Mouse (Mus musculus): ENCODE data around the gene Noa1. TPM values are rescaled to one million over a fixed set of nuclear protein-coding genes. Genes with fewer than 3 reads are reported as not detected.

Noa1 gene
- polyA plus RNA-seq, 1 experiment from 2014 or later, result 13.3 TPM

- no peak overlapping the region for H3K9ac ChIP-seq (ENCODE audit: low read depth, low read length)
- no peak overlapping the region for H3K4me3 ChIP-seq (ENCODE audit: low read depth, low read length)
- H3K27ac ChIP-seq (ENCODE audit: low read length), result no peak overlapping the region
- no peaks in the 10 kb centered on the region for H3K36me3 ChIP-seq (ENCODE audit: control insufficient read depth, insufficient read depth)
- no peak overlapping the region for H3K4me2 ChIP-seq (ENCODE audit: low read depth, low read length)
- H3K27me3 ChIP-seq (ENCODE audit: control insufficient read depth, insufficient read depth, low read depth, low read length), result no peaks in the 10 kb centered on the region
- ATAC-seq (ENCODE audit: low read depth), result no peak
- 47% methylated on average over 1 of the region's 1 CpGs for WGBS (ENCODE audit: insufficient replicate concordance)
- no peaks in the 10 kb centered on the region for H3K9me3 ChIP-seq (replicated peaks; ENCODE audit: control insufficient read depth, low read length)
- no peaks in the 10 kb centered on the region for H3K4me1 ChIP-seq (ENCODE audit: control insufficient read depth, low read depth, low read length)
These were observed 56.7 kb downstream of the Noa1 start for GRCm38 (mm10) chr5:77253154-77253553.

GRCm38 (mm10) chr5:77252115-77252827 is 57.6 kb downstream of the Noa1 start:
- Histone ChIP-seq H3K4me2 (ENCODE audit: low read depth, low read length) (no peak overlapping the region), H3K4me3 (ENCODE audit: low read depth, low read length) (no peak overlapping the region), H3K9ac (ENCODE audit: low read depth, low read length) (no peak overlapping the region), H3K9me3 (replicated peaks; ENCODE audit: control insufficient read depth, low read length) (no peaks in the 10 kb centered on the region), H3K4me1 (ENCODE audit: control insufficient read depth, low read depth, low read length) (no peaks in the 10 kb centered on the region), H3K27ac (ENCODE audit: low read length) (no peak overlapping the region), H3K27me3 (ENCODE audit: control insufficient read depth, insufficient read depth, low read depth, low read length) (no peaks in the 10 kb centered on the region), H3K36me3 (ENCODE audit: control insufficient read depth, insufficient read depth) (no peaks in the 10 kb centered on the region)
- ATAC-seq (ENCODE audit: low read depth), result no peak
- WGBS (ENCODE audit: insufficient replicate concordance), result 35% methylated on average over 8 of the region's 8 CpGs

- no peaks in the 10 kb centered on the region for H3K36me3 ChIP-seq (ENCODE audit: control insufficient read depth, insufficient read depth)
- no peaks in the 10 kb centered on the region for H3K4me1 ChIP-seq (ENCODE audit: control insufficient read depth, low read depth, low read length)
- H3K27ac ChIP-seq (ENCODE audit: low read length), result no peak overlapping the region
- no peaks in the 10 kb centered on the region for H3K9me3 ChIP-seq (replicated peaks; ENCODE audit: control insufficient read depth, low read length)
- no peak for ATAC-seq (ENCODE audit: low read depth)
- H3K9ac ChIP-seq (ENCODE audit: low read depth, low read length), result no peak overlapping the region
- 24% methylated on average over 5 of the region's 5 CpGs for WGBS (ENCODE audit: insufficient replicate concordance)
- no peak overlapping the region for H3K4me3 ChIP-seq (ENCODE audit: low read depth, low read length)
- no peaks in the 10 kb centered on the region for H3K27me3 ChIP-seq (ENCODE audit: control insufficient read depth, insufficient read depth, low read depth, low read length)
- no peak overlapping the region for H3K4me2 ChIP-seq (ENCODE audit: low read depth, low read length)
These were observed 58.2 kb downstream of the Noa1 start for GRCm38 (mm10) chr5:77251656-77252055.

- Histone ChIP-seq H3K4me1 (ENCODE audit: control insufficient read depth, low read depth, low read length) (peaks cover 2% of the 10 kb centered on the region; the same call in 1 of the 2 replicates), H3K27ac (ENCODE audit: low read length) (no peak overlapping the region), H3K9ac (ENCODE audit: low read depth, low read length) (no peak overlapping the region), H3K9me3 (replicated peaks; ENCODE audit: control insufficient read depth, low read length) (no peaks in the 10 kb centered on the region), H3K27me3 (ENCODE audit: control insufficient read depth, insufficient read depth, low read depth, low read length) (no peaks in the 10 kb centered on the region), H3K36me3 (ENCODE audit: control insufficient read depth, insufficient read depth) (no peaks in the 10 kb centered on the region), H3K4me2 (ENCODE audit: low read depth, low read length) (no peak overlapping the region), H3K4me3 (ENCODE audit: low read depth, low read length) (no peak overlapping the region)
- WGBS (ENCODE audit: insufficient replicate concordance), result 53% methylated on average over 9 of the region's 9 CpGs
- ATAC-seq (ENCODE audit: low read depth), result no peak
These were observed 59.8 kb downstream of the Noa1 start for GRCm38 (mm10) chr5:77250083-77250482.

- no peaks in the 10 kb centered on the region for H3K27me3 ChIP-seq (ENCODE audit: control insufficient read depth, insufficient read depth, low read depth, low read length)
- ATAC-seq (ENCODE audit: low read depth), result no peak; the same call in 1 of the 2 replicates
- peaks cover 2% of the 10 kb centered on the region; the same call in 1 of the 2 replicates for H3K4me1 ChIP-seq (ENCODE audit: control insufficient read depth, low read depth, low read length)
- H3K36me3 ChIP-seq (ENCODE audit: control insufficient read depth, insufficient read depth), result no peaks in the 10 kb centered on the region
- peak overlapping the region; percentile 20 for H3K4me3 ChIP-seq (ENCODE audit: low read depth, low read length)
- no peak overlapping the region for H3K27ac ChIP-seq (ENCODE audit: low read length)
- H3K4me2 ChIP-seq (ENCODE audit: low read depth, low read length), result peak overlapping the region; percentile 28
- H3K9ac ChIP-seq (ENCODE audit: low read depth, low read length), result no peak overlapping the region
- H3K9me3 ChIP-seq (replicated peaks; ENCODE audit: control insufficient read depth, low read length), result no peaks in the 10 kb centered on the region
- WGBS (ENCODE audit: insufficient replicate concordance), result 31% methylated on average over 26 of the region's 26 CpGs
These were observed 63.9 kb downstream of the Noa1 start for GRCm38 (mm10) chr5:77245787-77246671.

- no peaks in the 10 kb centered on the region for H3K27me3 ChIP-seq (ENCODE audit: control insufficient read depth, insufficient read depth, low read depth, low read length)
- ATAC-seq (ENCODE audit: low read depth), result no peak
- H3K4me2 ChIP-seq (ENCODE audit: low read depth, low read length), result peak overlapping the region; percentile 28
- peak overlapping the region; percentile 20 for H3K4me3 ChIP-seq (ENCODE audit: low read depth, low read length)
- H3K4me1 ChIP-seq (ENCODE audit: control insufficient read depth, low read depth, low read length), result peaks cover 2% of the 10 kb centered on the region; the same call in 1 of the 2 replicates
- 37% methylated on average over 7 of the region's 7 CpGs for WGBS (ENCODE audit: insufficient replicate concordance)
- H3K9ac ChIP-seq (ENCODE audit: low read depth, low read length), result no peak overlapping the region
- H3K36me3 ChIP-seq (ENCODE audit: control insufficient read depth, insufficient read depth), result no peaks in the 10 kb centered on the region
- H3K9me3 ChIP-seq (replicated peaks; ENCODE audit: control insufficient read depth, low read length), result no peaks in the 10 kb centered on the region
- H3K27ac ChIP-seq (ENCODE audit: low read length), result no peak overlapping the region
These were observed 64.5 kb downstream of the Noa1 start for GRCm38 (mm10) chr5:77245463-77245786.

- Histone ChIP-seq H3K9ac (ENCODE audit: low read depth, low read length) (no peak overlapping the region), H3K36me3 (ENCODE audit: control insufficient read depth, insufficient read depth) (no peaks in the 10 kb centered on the region), H3K27me3 (ENCODE audit: control insufficient read depth, insufficient read depth, low read depth, low read length) (no peaks in the 10 kb centered on the region), H3K27ac (ENCODE audit: low read length) (no peak overlapping the region), H3K4me3 (ENCODE audit: low read depth, low read length) (no peak overlapping the region), H3K4me2 (ENCODE audit: low read depth, low read length) (no peak overlapping the region), H3K4me1 (ENCODE audit: control insufficient read depth, low read depth, low read length) (peaks cover 2% of the 10 kb centered on the region; the same call in 1 of the 2 replicates), H3K9me3 (replicated peaks; ENCODE audit: control insufficient read depth, low read length) (no peaks in the 10 kb centered on the region)
- no peak for ATAC-seq (ENCODE audit: low read depth)
- WGBS (ENCODE audit: insufficient replicate concordance), result 42% methylated on average over 8 of the region's 8 CpGs
These were observed 65.4 kb downstream of the Noa1 start for GRCm38 (mm10) chr5:77244331-77244987.

Measured in liver, embryonic 16.5 days (tissue).